Mouse (Mus musculus) yolk sac, embryonic 10.5 days (tissue): Measurements from ENCODE around the gene Myrf.

ENCODE experiments used
- DNase-seq: peaks from one replicate; pipeline ENCODE4 v3.0.0-alpha.2; 2017; ENCODE audit warnings: low spot score

Gene Myrf

GRCm38 (mm10) chr19:10240654-10241305 lies at the start of gene Myrf:
TSS of gene Myrf (minus strand) at chr19:10240748.
- DNase-seq: peak; percentile 78

- DNase-seq: no peak
These were observed 49.1 kb upstream of the Myrf start for GRCm38 (mm10) chr19:10289609-10290150.

GRCm38 (mm10) chr19:10288125-10289040 lies 47.8 kb upstream of the Myrf start:
- DNase-seq: no peak

- DNase-seq: no peak
These were observed 45.9 kb upstream of the Myrf start for GRCm38 (mm10) chr19:10286458-10286872.

DNA sequence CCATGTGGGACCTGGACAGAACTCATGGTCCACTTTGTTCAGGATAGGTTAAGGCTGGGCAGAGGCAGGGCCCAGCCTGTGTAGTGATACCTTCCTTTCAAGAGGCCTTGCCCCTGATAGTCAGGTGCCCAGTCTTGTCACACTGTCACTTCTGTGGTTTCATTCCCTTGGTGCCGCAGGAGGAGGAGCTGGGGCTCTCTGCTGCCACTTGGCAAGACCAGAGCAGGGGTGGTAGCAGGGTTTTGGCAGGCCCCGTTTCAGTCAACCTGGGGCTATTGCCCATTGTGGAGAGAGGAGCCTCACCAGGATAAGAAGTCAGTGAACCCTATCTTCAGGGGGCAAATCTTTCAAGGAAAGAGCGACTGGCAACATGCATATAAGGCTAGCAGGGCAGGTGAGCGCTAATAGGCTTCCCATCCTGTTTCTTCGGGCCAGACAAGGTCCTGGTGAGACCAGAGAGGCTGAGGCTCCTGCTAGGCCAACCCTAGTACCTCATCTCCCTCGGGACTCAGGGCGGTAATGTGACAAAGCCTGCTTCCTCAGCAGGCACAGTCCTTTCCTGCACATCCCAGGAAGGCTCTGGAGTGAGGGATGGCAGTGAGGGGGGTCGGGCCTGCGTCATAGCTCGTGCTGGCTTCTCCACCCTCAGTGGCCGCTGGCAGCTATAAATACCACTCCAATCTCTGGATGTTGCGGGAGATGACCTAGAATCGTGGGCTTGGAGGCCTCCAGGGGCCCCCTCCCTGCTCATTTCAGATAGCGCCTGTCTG lies 40.4 kb upstream of the Myrf start:
- DNase-seq: no peak

DNA sequence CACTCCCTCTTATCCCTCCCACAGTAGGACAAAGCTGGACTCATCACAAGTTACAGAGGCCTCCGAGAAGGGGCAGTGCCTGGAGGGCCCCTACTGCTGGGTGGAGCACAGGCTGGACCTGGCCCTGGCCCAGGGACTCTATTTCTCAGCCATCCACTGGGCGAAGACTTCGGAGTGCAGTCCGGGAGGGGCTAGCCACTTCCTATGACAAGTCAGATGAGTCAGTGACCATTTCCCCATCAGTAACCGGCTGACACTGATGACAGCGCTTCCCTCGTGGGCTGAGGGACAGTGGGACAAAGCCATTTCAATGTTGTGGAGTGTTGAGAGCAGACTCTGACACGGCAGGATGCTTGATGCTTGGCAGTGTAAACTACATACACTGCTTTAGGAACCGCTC lies 39.1 kb upstream of the Myrf start:
- no peak for DNase-seq

DNA sequence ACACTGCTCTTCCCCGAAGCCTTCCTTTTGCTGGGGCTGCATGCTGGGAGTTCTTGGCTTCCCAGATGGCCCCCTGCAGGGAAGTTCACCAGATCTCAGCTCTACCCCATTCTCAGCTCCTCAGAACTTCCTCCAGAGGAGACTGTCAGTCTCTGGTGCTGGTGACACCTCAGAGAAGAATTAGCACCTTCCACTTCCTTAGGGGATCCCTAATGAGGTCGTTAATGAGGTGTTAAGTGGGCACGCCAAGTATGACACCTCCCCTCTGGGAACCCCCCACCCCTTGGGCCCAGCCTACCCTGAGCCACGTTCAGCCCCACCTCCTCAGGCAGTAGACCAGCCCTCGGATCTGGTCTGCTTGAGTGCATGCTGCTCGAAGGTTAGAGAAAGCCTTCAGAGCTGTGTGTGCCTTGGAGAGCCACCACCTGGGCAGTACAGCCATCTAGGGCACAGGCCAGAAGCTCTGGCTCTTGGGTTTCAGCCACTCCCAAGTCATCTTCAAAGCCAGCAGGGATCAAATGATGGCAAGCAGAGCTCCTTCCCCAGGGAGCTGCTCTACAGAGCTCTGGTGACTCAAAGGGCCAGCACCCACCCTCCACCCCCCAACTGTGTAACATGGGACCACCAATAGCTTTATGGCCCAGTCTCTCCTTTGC lies 38.2 kb upstream of the Myrf start:
- no peak for DNase-seq

DNA sequence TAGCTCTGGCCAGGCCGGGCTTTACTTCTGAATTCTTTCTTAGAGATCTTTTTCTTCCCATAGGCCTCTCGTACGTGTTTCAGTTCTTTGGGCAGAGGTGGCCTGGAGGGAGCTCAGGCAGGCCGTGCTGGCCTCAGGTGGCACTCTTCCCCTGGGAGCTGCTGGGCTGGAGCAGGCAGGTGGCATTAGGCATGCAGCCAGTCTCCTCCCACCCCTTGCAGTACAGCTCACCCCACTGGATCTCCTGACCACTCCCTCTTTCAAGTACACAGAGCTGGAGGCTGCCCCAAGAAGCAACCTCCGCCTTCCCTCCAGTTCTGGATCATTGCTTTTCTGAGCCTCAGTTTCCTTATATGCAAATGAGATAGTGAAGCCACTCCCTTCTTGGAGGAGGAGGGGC lies 37.2 kb upstream of the Myrf start:
- no peak for DNase-seq

- peak; percentile 10 for DNase-seq
These were observed 36.8 kb upstream of the Myrf start for GRCm38 (mm10) chr19:10277331-10277730.

GRCm38 (mm10) chr19:10276483-10277144 lies 36.1 kb upstream of the Myrf start:
- DNase-seq: no peak

DNA sequence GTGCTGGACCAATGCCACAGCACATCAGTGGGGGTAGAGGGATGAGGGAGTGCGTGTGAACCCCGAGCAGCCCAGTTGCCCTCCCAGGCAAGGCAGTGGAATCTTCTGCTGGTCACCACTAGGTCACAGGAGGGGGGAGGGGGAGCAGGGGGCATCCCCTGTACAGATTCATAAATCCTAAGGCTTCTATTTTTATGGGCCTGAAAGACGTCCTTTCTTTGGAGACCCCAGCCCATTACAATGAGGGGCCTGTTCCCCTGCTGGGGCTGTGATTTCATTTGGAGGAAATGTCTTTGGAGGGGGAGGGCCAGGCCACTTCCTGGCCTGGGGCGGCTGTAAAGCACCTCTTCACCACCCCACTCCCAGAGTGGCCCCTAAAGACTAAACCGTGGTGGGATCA lies 33.5 kb upstream of the Myrf start:
- DNase-seq: no peak

DNA sequence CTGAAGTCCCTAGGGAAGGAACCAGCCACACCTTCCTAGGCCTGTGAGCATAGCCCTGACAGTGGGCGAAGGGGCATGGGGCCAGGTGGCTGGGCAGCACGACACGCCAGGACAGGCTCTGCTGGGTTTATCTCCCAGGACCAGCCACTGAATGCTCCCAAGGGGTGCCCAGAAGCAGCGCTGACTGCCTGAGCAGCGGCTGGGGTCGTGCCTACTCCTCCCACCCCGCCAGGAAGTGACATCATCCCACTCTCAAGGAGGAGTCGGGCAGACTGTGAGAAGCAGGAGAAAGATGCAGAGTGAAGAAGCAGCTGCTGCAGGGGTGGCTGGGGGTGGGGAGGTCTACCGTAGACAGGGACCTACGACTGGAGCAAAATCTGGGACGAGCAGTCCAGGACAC lies 32.2 kb upstream of the Myrf start:
- DNase-seq: peak; percentile 14

DNA sequence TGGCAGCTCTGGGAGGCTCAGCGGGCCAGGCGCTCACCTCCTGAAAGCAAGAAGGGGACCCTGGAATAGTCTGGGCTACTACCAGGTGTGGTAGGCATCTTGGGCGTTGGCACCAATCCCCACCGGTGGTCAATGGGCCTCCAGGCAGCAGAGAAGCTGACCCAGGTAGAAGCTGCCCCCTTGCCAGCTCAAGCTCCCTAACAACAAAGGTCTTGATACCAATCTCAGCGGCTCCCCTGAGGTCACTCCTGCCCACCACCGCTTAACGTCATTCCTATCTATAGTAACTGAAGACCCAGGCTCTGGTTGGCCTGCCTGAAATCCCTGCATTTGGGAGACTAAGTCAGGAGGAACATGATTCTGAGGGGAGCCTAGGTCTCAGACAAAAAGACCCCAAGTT lies 31.0 kb upstream of the Myrf start:
- no peak for DNase-seq

GRCm38 (mm10) chr19:10270356-10270755 lies 29.8 kb upstream of the Myrf start:
- DNase-seq: no peak

- DNase-seq: no peak
These were observed 28.3 kb upstream of the Myrf start for GRCm38 (mm10) chr19:10268851-10269250.

- peak; percentile 72 for DNase-seq
These were observed 27.4 kb upstream of the Myrf start for GRCm38 (mm10) chr19:10267953-10268352.

- DNase-seq: no peak
These were observed 26.5 kb upstream of the Myrf start for GRCm38 (mm10) chr19:10267057-10267456.

DNA sequence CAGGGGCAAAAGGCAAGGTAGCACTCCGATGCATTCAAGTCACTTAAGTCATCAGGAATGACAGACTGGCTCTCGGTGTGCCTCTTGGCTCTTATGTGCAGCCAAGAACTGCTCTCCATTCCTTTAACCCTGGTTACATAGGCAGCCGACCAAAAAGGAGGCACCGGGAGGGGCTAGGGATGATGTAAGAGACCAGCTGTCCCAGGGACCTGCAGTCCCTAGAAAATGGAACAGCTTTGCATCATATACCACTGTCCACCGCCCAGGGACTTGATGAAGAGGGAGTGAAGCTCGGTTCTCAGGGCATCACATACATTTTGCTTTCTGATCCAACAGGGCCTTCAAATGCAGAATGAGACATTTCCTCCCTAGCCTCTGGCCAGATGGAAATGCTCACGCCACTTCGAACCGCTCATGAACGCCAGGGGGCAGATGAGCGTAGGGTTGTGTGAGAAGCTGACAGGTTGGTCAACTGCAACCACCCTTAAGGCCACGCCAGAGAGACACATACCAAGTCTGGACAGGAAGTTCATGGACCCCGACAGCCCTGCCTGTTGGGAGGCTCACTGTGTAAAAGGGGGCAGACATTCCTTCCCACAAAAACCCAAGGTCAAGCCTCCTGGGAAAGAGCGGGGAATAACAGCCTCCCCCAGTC lies 25.8 kb upstream of the Myrf start:
- DNase-seq: peak; percentile 58

DNA sequence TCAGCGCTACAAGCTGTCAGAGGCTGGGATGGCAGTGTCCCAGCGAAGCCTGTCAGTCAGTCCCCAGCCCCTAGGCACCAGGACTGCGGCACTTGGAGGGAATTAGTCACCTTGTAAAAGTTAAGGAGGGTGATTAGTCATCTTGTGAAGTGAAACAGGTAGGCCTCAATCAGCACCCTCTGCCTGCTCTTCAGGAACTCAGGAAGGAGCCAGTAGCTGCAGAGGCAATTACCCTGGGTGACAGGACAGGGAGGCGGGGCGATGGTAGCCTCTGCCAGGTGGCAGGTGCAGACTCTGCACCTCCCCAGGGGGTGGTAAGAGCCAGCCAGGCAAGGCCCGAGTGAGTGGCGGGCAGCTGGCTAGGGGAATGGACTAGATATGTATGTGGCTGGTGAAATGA lies 20.8 kb upstream of the Myrf start:
- no peak for DNase-seq

GRCm38 (mm10) chr19:10258279-10259011 lies 17.9 kb upstream of the Myrf start:
- DNase-seq: peak; percentile 66
